Mouse (Mus musculus): Measurements from ENCODE around the gene Siglecg. TPM values are rescaled to one million over a fixed set of nuclear protein-coding genes. Genes with fewer than 3 reads are reported as not detected.

Gene Siglecg
- 2.5 and 6.0 TPM in 2 replicates for polyA plus RNA-seq (2012; rRNA removed; ENCODE audit: low replicate concordance)

GRCm38 (mm10) chr7:43408131-43408553, at the start of gene Siglecg:
Gene Siglecg (plus strand): TSS chr7:43408204.

GRCm38 (mm10) chr7:43427406-43427805, 19.4 kb downstream of the Siglecg start, which contains the start of gene Lim2:
Gene Lim2 (plus strand): TSS chr7:43427670.

GRCm38 (mm10) chr7:43436341-43437255, 28.6 kb downstream of the Siglecg start, which contains the start of gene Nkg7:
Gene Nkg7 (plus strand): TSS chr7:43437073.

GRCm38 (mm10) chr7:43440482-43440881, 32.5 kb downstream of the Siglecg start, which contains the start of gene Cldnd2:
Gene Cldnd2 (plus strand): TSS chr7:43440782.

GRCm38 (mm10) chr7:43443917-43444293, 35.9 kb downstream of the Siglecg start, which contains the start of the genes Etfb and Gm45233:
Gene Etfb (plus strand): TSS chr7:43444083.
Gene Gm45233 (plus strand): TSS chr7:43444128.

GRCm38 (mm10) chr7:43462851-43463250, 54.8 kb downstream of the Siglecg start, which contains the start of gene Vsig10l:
Gene Vsig10l (plus strand): TSS chr7:43463151.

Other genes with a start within 250 kb of the Siglecg start
- 4.9 and 8.0 TPM in 2 replicates for gene Zfp715, start 94.9 kb upstream of the Siglecg start, polyA plus RNA-seq (2012; rRNA removed; ENCODE audit: low replicate concordance)
- 0.79 and 5.1 TPM in 2 replicates for gene Siglecf, start 56.9 kb upstream of the Siglecg start, polyA plus RNA-seq (2012; rRNA removed; ENCODE audit: low replicate concordance)
- not detected in 2 replicates for gene Lim2, start 19.5 kb downstream of the Siglecg start, polyA plus RNA-seq (2012; rRNA removed; ENCODE audit: low replicate concordance)
- gene Nkg7, start 28.9 kb downstream of the Siglecg start, polyA plus RNA-seq (2012; rRNA removed; ENCODE audit: low replicate concordance): 7.3 and 21.1 TPM in 2 replicates
- gene Cldnd2, start 32.6 kb downstream of the Siglecg start, polyA plus RNA-seq (2012; rRNA removed; ENCODE audit: low replicate concordance): not detected in 2 replicates
- 222 and 365 TPM in 2 replicates for gene Etfb, start 35.9 kb downstream of the Siglecg start, polyA plus RNA-seq (2012; rRNA removed; ENCODE audit: low replicate concordance)
- gene Gm45233, start 35.9 kb downstream of the Siglecg start, polyA plus RNA-seq (2012; rRNA removed; ENCODE audit: low replicate concordance): 4.5 and 4.8 TPM in 2 replicates
- gene Vsig10l, start 54.9 kb downstream of the Siglecg start, polyA plus RNA-seq (2012; rRNA removed; ENCODE audit: low replicate concordance): 8.1 and 9.4 TPM in 2 replicates
- 4.6 and 8.8 TPM in 2 replicates for gene Iglon5, start 81.9 kb downstream of the Siglecg start, polyA plus RNA-seq (2012; rRNA removed; ENCODE audit: low replicate concordance)
- gene 4931406B18Rik, start 97.7 kb downstream of the Siglecg start, polyA plus RNA-seq (2012; rRNA removed; ENCODE audit: low replicate concordance): not detected in 2 replicates
- gene Cd33, start 136.2 kb downstream of the Siglecg start, polyA plus RNA-seq (2012; rRNA removed; ENCODE audit: low replicate concordance): 12.5 and 12.7 TPM in 2 replicates
- gene Zfp658, start 154.1 kb downstream of the Siglecg start, polyA plus RNA-seq (2012; rRNA removed; ENCODE audit: low replicate concordance): 1.6 and 2.8 TPM in 2 replicates
- 2.0 and 4.1 TPM in 2 replicates for gene Zfp719, start 171.4 kb downstream of the Siglecg start, polyA plus RNA-seq (2012; rRNA removed; ENCODE audit: low replicate concordance)
- gene Zfp819, start 199.0 kb downstream of the Siglecg start, polyA plus RNA-seq (2012; rRNA removed; ENCODE audit: low replicate concordance): 0.24 TPM in 1 of 2 replicates, not detected in the other
- not detected in 2 replicates for gene Ceacam18, start 226.5 kb downstream of the Siglecg start, polyA plus RNA-seq (2012; rRNA removed; ENCODE audit: low replicate concordance)

Measured in subcutaneous adipose tissue, adult 2 months (tissue).